Mouse (Mus musculus): ENCODE measurements around the gene Megf11. TPM values are rescaled to one million over a fixed set of nuclear protein-coding genes. Genes with fewer than 3 reads are reported as not detected.
"Not testable (repeated sequence)": the region's sequence is repeated elsewhere in the genome, so short reads cannot be mapped to it uniquely, and the experiment has no call there.

Gene Megf11
- polyA plus RNA-seq, 1 experiment from 2014 or later = 0.37 TPM

DNA sequence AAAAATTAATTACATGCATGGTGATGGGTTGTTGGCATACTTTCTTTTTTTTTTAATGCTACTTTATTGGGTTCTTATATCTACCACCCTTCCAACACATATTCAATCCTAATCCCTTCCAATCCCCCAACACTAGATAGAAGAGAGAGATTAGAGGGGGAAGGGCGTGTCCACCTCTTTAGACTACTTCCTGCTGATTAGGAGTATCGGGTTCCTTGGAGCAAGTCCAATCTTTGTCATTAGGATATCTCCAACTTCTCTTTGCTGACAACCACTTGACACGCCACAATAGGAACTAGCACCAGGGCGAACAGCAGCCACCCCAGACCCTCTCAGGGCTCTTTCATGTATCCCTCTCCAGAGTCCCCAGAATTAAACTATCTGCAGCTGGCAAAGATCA is 266.3 kb downstream of the Megf11 start:
- Histone ChIP-seq H3K9me3 (replicated peaks) (peaks cover 4% of the 10 kb centered on the region; the same call in 1 of the 2 replicates), H3K27ac (ENCODE audit: poor library complexity, severe bottlenecking) (no peak overlapping the region), H3K4me3 (no peak overlapping the region), H3K4me2 (no peak overlapping the region), H3K9ac (no peak overlapping the region), H3K27me3 (replicated peaks) (peaks cover 21% of the 10 kb centered on the region; the same call in 1 of the 2 replicates), H3K36me3 (no peaks in the 10 kb centered on the region), H3K4me1 (replicated peaks) (peaks cover 2% of the 10 kb centered on the region; the same call in 1 of the 2 replicates)
- WGBS = 19% methylated on average over 4 of the region's 4 CpGs
- no peak for ATAC-seq (ENCODE audit: insufficient number of reproducible peaks, low FRiP score)

DNA sequence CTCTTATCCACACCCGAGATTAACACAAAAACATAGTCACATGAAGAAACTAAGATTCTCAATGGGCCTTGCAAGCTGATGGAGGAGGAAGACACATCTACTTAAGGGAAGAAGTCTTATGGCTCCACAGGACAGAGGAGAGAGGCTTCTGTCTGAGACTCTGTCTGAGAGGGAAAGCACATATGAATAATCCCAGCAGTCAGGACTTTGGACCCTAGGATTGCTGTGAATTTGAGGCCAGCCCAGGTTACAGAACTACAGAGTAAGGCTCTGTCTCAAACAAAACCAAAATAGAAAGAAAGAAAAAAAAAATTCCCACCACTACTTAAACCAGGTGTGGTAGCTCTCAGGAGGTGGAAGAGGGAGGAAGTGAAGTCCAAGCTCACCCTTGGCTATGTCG is 266.7 kb downstream of the Megf11 start:
- no peak for ATAC-seq (ENCODE audit: insufficient number of reproducible peaks, low FRiP score)
- 49% methylated on average over 2 of the region's 2 CpGs for WGBS

DNA sequence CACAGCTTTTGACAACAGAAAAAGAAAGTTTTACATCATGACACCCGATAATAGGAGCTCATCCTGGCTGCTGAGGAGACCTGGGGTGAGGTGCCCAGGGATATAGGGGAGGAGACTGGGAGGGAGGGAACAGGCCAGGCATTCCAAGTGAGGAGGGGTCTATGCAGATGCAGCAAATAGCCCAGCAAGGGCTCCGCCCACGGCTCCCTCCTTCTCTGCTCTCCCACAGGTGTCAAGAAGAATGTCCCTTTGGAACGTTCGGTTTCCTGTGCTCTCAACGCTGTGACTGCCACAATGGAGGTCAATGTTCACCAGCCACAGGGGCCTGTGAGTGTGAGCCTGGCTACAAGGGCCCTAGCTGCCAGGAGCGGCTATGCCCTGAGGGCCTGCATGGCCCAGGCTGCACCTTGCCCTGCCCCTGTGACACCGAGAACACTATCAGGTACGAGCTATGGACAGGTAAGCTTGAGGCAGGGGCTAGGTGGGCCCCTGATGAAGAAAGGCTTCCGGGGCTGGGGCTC is 267.5 kb downstream of the Megf11 start:
- no peak for ATAC-seq (ENCODE audit: insufficient number of reproducible peaks, low FRiP score)
- no peak overlapping the region for H3K4me2 ChIP-seq
- H3K27ac ChIP-seq (ENCODE audit: poor library complexity, severe bottlenecking) = no peak overlapping the region
- no peak overlapping the region for H3K4me3 ChIP-seq
- no peaks in the 10 kb centered on the region for H3K36me3 ChIP-seq
- 57% methylated on average over 10 of the region's 10 CpGs for WGBS
- peaks cover 2% of the 10 kb centered on the region; the same call in 1 of the 2 replicates for H3K4me1 ChIP-seq (replicated peaks)
- no peak overlapping the region for H3K9ac ChIP-seq
- H3K27me3 ChIP-seq (replicated peaks) = peaks cover 21% of the 10 kb centered on the region; the same call in 1 of the 2 replicates
- H3K9me3 ChIP-seq (replicated peaks) = peaks cover 4% of the 10 kb centered on the region; the same call in 1 of the 2 replicates

More for the DNA sequence above, 266.7 kb downstream of the Megf11 start:
- H3K9ac ChIP-seq = no peak overlapping the region
- peaks cover 4% of the 10 kb centered on the region; the same call in 1 of the 2 replicates for H3K9me3 ChIP-seq (replicated peaks)
- H3K4me3 ChIP-seq = no peak overlapping the region
- peaks cover 2% of the 10 kb centered on the region; the same call in 1 of the 2 replicates for H3K4me1 ChIP-seq (replicated peaks)
- no peak overlapping the region for H3K27ac ChIP-seq (ENCODE audit: poor library complexity, severe bottlenecking)
- no peak overlapping the region for H3K4me2 ChIP-seq
- no peaks in the 10 kb centered on the region for H3K36me3 ChIP-seq
- H3K27me3 ChIP-seq (replicated peaks) = peaks cover 21% of the 10 kb centered on the region; the same call in 1 of the 2 replicates

DNA sequence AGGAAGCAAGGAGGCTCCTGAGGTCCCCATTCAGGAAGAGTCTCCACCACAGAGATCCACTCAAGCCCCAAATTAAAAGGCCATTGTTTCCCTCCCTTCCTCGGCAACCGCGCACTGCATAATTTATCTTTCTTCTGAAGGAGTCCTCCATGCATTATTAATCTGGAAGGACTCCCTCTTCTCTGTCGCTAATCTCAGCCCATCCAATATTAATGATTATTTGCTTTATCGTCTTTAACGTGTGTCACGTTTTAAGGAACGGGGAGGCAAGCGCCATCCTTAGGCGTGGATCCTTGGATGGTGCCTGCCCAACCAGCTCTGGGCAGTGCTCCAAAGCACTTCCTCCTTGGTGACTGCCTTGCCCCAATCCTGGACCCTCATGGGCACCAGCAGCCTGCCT is 269.3 kb downstream of the Megf11 start:
- no peak for ATAC-seq (ENCODE audit: insufficient number of reproducible peaks, low FRiP score)
- Histone ChIP-seq H3K27me3 (replicated peaks) (peaks cover 14% of the 10 kb centered on the region; the same call in 1 of the 2 replicates), H3K4me2 (no peak overlapping the region), H3K36me3 (no peaks in the 10 kb centered on the region), H3K9me3 (replicated peaks) (peaks cover 4% of the 10 kb centered on the region; the same call in 1 of the 2 replicates), H3K9ac (no peak overlapping the region), H3K27ac (ENCODE audit: poor library complexity, severe bottlenecking) (no peak overlapping the region), H3K4me1 (replicated peaks) (peaks cover 2% of the 10 kb centered on the region; the same call in 1 of the 2 replicates), H3K4me3 (no peak overlapping the region)
- 90% methylated on average over 10 of the region's 10 CpGs for WGBS

DNA sequence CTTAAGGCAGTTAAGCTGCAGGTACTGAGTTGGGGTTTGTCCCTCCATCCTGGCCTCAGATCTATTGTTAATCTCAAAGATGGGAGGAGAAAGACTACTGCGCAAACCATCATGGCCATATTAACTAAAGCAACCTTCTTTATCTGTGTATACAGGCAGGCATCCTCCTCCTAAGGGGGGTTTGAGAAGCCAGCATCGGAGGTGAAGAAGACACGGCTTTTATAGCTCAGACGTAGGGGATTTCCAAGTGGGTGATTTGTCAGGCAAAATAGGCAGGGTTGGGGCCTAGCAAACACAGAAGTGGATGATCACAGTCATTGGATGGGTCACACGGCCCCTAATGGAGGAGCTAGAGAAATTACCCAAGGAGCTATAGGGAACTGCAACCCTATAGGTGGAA is 271.2 kb downstream of the Megf11 start:
- H3K4me2 ChIP-seq = no peak overlapping the region
- no peak overlapping the region for H3K4me3 ChIP-seq
- no peak for ATAC-seq (ENCODE audit: insufficient number of reproducible peaks, low FRiP score)
- no peak overlapping the region for H3K9ac ChIP-seq
- H3K36me3 ChIP-seq = no peaks in the 10 kb centered on the region
- no peak overlapping the region for H3K27ac ChIP-seq (ENCODE audit: poor library complexity, severe bottlenecking)
- peaks cover 4% of the 10 kb centered on the region; the same call in 1 of the 2 replicates for H3K9me3 ChIP-seq (replicated peaks)
- whole genome bisulfite sequencing = 80% methylated on average over 5 of the region's 5 CpGs
- H3K27me3 ChIP-seq (replicated peaks) = no peaks in the 10 kb centered on the region; the same call in 1 of the 2 replicates
- H3K4me1 ChIP-seq (replicated peaks) = peaks cover 2% of the 10 kb centered on the region; the same call in 1 of the 2 replicates

DNA sequence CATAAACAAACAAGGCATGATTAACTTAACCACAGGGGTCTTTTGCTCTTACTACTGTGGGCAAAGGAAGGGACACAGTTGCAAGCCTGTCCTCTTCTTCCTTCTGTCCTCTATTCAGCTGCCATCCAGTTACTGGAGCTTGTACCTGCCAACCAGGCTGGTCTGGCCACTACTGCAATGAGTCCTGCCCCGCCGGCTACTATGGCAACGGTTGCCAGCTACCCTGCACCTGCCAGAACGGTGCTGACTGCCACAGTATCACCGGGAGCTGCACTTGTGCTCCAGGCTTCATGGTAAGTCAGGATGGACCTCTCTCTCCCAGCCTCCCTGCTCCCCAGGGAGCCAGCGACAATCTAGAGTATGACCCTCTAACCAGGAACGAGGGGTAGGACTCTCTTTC is 274.8 kb downstream of the Megf11 start:
- no peaks in the 10 kb centered on the region for H3K4me1 ChIP-seq (replicated peaks)
- H3K27me3 ChIP-seq (replicated peaks) = no peaks in the 10 kb centered on the region; the same call in 1 of the 2 replicates
- H3K4me2 ChIP-seq = no peak overlapping the region
- no peaks in the 10 kb centered on the region for H3K36me3 ChIP-seq
- ATAC-seq (ENCODE audit: insufficient number of reproducible peaks, low FRiP score) = no peak
- H3K4me3 ChIP-seq = no peak overlapping the region
- H3K27ac ChIP-seq (ENCODE audit: poor library complexity, severe bottlenecking) = no peak overlapping the region
- no peak overlapping the region for H3K9ac ChIP-seq
- no peaks in the 10 kb centered on the region for H3K9me3 ChIP-seq (replicated peaks)
- 67% methylated on average over 7 of the region's 7 CpGs for WGBS

DNA sequence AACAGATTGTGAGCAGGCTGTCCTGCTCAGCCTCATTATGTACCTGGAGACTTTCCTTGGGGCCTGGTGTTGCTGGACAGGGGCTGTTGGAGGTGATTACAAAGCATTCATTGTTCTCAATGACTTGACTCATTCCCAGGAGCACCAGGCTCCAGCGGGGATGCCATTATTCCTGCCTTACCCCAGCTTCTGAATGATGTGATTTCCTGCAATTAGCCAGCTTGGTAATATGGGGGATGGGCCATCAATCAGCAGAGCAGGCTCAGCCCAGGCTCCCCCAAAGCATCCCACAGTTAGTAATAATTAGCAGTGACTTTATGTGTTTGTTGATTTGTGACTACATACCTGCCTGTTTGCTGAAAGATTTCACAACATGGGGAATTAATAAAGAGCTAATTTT is 279.2 kb downstream of the Megf11 start:
- H3K4me3 ChIP-seq = no peak overlapping the region
- no peak overlapping the region for H3K9ac ChIP-seq
- ATAC-seq (ENCODE audit: insufficient number of reproducible peaks, low FRiP score) = no peak
- H3K4me2 ChIP-seq = no peak overlapping the region
- peaks cover 3% of the 10 kb centered on the region for H3K27me3 ChIP-seq (replicated peaks)
- no peaks in the 10 kb centered on the region for H3K9me3 ChIP-seq (replicated peaks)
- H3K36me3 ChIP-seq = no peaks in the 10 kb centered on the region
- WGBS = 27% methylated on average over 1 of the region's 1 CpGs
- no peak overlapping the region for H3K27ac ChIP-seq (ENCODE audit: poor library complexity, severe bottlenecking)
- H3K4me1 ChIP-seq (replicated peaks) = no peaks in the 10 kb centered on the region

DNA sequence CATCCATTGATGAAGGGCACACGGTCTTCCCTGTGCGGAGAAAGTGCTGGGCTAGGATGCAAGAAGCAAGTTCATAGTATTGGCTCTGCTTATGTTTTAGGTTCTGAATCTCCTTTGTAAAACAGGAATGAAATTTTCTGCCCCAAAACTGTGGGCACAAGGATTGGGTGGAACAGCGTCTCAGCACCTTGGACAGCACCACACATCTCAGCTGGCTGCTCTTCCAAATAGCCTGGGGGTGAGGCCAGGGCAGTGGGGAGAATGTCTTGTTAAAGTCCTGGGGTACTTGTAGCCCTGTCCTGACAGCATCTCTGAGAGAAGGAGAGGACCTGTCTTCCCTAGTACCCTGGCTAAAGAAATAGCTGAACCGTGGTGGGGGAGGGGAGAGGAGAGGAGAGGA is 281.1 kb downstream of the Megf11 start:
- no peak overlapping the region for H3K27ac ChIP-seq (ENCODE audit: poor library complexity, severe bottlenecking)
- WGBS = 32% methylated on average over 4 of the region's 4 CpGs
- no peak for ATAC-seq (ENCODE audit: insufficient number of reproducible peaks, low FRiP score)

DNA sequence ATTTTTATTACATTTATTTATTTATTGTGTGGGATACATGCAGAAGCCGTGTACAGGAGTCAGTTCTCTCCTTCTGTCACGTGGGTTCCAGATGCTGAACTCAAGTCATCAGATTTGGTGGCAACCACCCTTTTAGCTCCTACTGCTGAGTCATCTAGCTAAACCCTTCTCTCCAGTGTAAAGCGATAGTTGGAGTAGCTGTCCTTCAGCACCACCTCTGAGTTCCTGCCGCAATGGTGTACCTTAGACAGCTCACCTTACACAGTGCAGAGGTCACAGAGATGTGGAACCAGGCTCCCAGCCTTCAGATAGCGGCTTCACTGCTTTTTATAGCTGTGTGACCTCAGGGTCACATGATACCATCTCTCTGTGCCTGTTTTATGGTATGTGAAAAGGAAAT is 282.1 kb downstream of the Megf11 start:
- Histone ChIP-seq H3K9me3 (replicated peaks) (no peaks in the 10 kb centered on the region), H3K9ac (no peak overlapping the region), H3K27ac (ENCODE audit: poor library complexity, severe bottlenecking) (no peak overlapping the region), H3K27me3 (replicated peaks) (peaks cover 8% of the 10 kb centered on the region), H3K4me2 (no peak overlapping the region), H3K4me3 (no peak overlapping the region), H3K36me3 (no peaks in the 10 kb centered on the region), H3K4me1 (replicated peaks) (no peaks in the 10 kb centered on the region)
- WGBS = 10% methylated on average over 5 of the region's 5 CpGs
- no peak for ATAC-seq (ENCODE audit: insufficient number of reproducible peaks, low FRiP score)

More for the DNA sequence above, 281.1 kb downstream of the Megf11 start:
- H3K27me3 ChIP-seq (replicated peaks) = peaks cover 8% of the 10 kb centered on the region
- no peaks in the 10 kb centered on the region for H3K9me3 ChIP-seq (replicated peaks)
- no peaks in the 10 kb centered on the region for H3K36me3 ChIP-seq
- H3K9ac ChIP-seq = no peak overlapping the region
- H3K4me3 ChIP-seq = no peak overlapping the region
- H3K4me1 ChIP-seq (replicated peaks) = no peaks in the 10 kb centered on the region
- H3K4me2 ChIP-seq = no peak overlapping the region

DNA sequence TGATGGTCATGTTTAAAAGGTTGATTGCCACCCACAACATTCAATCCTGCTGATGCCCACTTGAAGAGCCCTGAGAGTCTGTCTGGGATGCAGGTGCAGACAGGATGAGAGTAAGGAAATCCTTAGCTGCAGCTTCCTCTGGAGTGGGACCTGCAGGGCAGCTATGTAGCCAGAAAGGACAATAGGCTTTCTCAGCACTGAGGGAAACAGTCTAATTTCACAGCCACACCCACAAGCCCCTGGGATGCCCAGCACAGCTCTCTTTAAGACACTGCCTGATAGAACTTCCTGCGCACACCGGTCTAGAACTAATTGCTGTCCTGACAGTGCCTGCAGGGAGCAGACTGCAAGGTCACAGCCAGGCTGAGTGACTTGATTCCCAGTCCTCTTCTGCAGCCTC is 282.6 kb downstream of the Megf11 start:
- Histone ChIP-seq H3K4me3 (no peak overlapping the region), H3K4me2 (no peak overlapping the region), H3K27me3 (replicated peaks) (peaks cover 8% of the 10 kb centered on the region), H3K4me1 (replicated peaks) (no peaks in the 10 kb centered on the region), H3K9me3 (replicated peaks) (no peaks in the 10 kb centered on the region), H3K9ac (no peak overlapping the region), H3K36me3 (no peaks in the 10 kb centered on the region), H3K27ac (ENCODE audit: poor library complexity, severe bottlenecking) (no peak overlapping the region)
- whole genome bisulfite sequencing = 85% methylated on average over 2 of the region's 2 CpGs
- ATAC-seq (ENCODE audit: insufficient number of reproducible peaks, low FRiP score) = no peak

DNA sequence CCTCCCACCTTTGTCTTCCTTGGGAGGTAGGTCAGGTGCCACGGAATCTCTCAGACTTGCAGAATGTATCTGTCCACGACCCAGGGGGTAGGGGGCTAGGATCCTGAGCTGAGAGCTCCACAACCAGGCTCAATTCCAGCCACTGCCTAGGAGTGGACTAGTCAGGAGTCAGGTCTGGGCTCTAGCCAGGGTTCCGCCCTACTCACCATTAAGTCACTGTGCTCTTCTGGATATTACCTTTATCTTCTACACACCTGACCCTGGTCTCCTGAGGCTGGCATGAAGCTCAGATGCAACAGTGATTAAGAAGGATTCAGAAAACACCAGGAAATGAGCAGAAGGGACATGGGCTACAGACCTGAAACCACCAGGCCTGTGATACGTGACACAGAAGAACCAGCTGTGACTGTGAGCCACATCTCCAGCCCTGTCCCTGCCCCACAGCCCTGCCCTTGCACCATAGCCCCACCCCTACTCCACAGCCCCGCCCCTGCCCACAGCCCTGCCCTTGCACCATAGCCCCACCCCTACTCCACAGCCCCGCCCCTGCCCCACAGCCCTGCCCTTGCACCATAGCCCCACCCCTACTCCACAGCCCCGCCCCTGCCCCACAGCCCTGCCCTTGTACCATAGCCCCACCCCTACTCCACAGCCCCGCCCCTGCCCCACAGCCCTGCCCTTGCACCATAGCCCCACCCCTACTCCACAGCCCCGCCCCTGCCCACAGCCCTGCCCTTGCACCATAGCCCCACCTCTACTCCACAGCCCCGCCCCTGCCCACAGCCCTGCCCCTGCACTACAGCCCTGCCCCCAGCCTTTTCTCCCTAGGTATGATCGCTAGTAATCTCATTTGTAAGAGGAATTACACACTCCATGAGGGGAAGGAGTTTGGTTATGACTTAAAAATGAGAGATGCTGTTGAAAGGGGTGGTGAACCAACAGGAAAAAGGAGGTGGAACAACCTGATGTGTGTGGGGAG is 286.2 kb downstream of the Megf11 start:
- WGBS = 36% methylated on average over 7 of the region's 11 CpGs
- H3K27ac ChIP-seq (ENCODE audit: poor library complexity, severe bottlenecking); H3K4me2 ChIP-seq; H3K4me3 ChIP-seq; H3K9me3 ChIP-seq (replicated peaks); H3K36me3 ChIP-seq; H3K27me3 ChIP-seq (replicated peaks); H3K4me1 ChIP-seq (replicated peaks); H3K9ac ChIP-seq: not testable (repeated sequence)
- ATAC-seq (ENCODE audit: insufficient number of reproducible peaks, low FRiP score) = 0 out of 2 replicates have a peak, but pooled peaks have one; percentile 15
